Mouse (Mus musculus) intestine, embryonic 15.5 days (tissue): ENCODE data around the gene Sh3pxd2a. TPM values are rescaled to one million over a fixed set of nuclear protein-coding genes. Genes with fewer than 3 reads are reported as not detected.

ENCODE experiments used
- ATAC-seq: fragments of 200-750 bp; cut with Nextera tagmentation; 2 replicates; pipeline ENCODE4 v1.8.0; 2017; ENCODE audit warnings: moderate TSS enrichment, moderate library complexity
- H3K27ac ChIP-seq: fragments of 300-500 bp; sonication (generic); 2 replicates; pipeline ENCODE4 v1.5.1; 2015; ENCODE audit warnings: mild to moderate bottlenecking, inconsistent platforms
- H3K27me3 ChIP-seq: fragments of 300-500 bp; sonication (generic); replicated peaks from 2 replicates; pipeline ENCODE4 v1.6.1; 2015; ENCODE audit warnings: inconsistent platforms
- H3K36me3 ChIP-seq: fragments of 300-500 bp; sonication (generic); 2 replicates; pipeline ENCODE4 v1.6.1; 2015; ENCODE audit warnings: inconsistent platforms
- H3K4me1 ChIP-seq: fragments of 300-500 bp; sonication (generic); replicated peaks from 2 replicates; pipeline ENCODE4 v1.6.1; 2015; ENCODE audit warnings: inconsistent platforms
- H3K4me2 ChIP-seq: fragments of 300-500 bp; sonication (generic); replicated peaks from 2 replicates; pipeline ENCODE4 v1.6.1; 2015; ENCODE audit warnings: mild to moderate bottlenecking, inconsistent platforms
- H3K4me3 ChIP-seq: fragments of 300-500 bp; sonication (generic); replicated peaks from 2 replicates; pipeline ENCODE4 v1.5.1; 2015; ENCODE audit warnings: inconsistent platforms
- H3K9ac ChIP-seq: fragments of 300-500 bp; sonication (generic); 2 replicates; pipeline ENCODE4 v1.6.1; 2015; ENCODE audit warnings: inconsistent platforms
- H3K9me3 ChIP-seq: fragments of 300-500 bp; sonication (generic); 2 replicates; pipeline ENCODE4 v1.6.1; 2016; ENCODE audit warnings: inconsistent platforms
- WGBS: fragments of 180-500 bp; shearing (Covaris S2); methylation state at CpG from one replicate; pipeline ENCODE4 v1.1.7; 2015; 5-methylcytosine and 5-hydroxymethylcytosine counted together
- polyA plus RNA-seq: library from polyadenylated mRNA; unstranded; fragments of >200 nt; fragmentation: Nextera tagmentation; extraction: Ambion mirVana; gene quantifications from 2 replicates; pipeline ENCODE4 v1.2.1, GENCODE M21; 2015

Gene Sh3pxd2a
- polyA plus RNA-seq, 1 experiment from 2014 or later = 5.0 TPM

- H3K4me1 ChIP-seq = peaks cover 6% of the 10 kb centered on the region; the same call in 1 of the 2 replicates
- 83% methylated on average over 9 of the region's 9 CpGs for WGBS
- ATAC-seq = no peak
- no peak overlapping the region for H3K9ac ChIP-seq
- no peaks in the 10 kb centered on the region for H3K36me3 ChIP-seq
- no peaks in the 10 kb centered on the region for H3K27me3 ChIP-seq
- H3K4me2 ChIP-seq = no peak overlapping the region
- H3K27ac ChIP-seq = no peak overlapping the region
- H3K4me3 ChIP-seq = no peak overlapping the region
- no peaks in the 10 kb centered on the region for H3K9me3 ChIP-seq
Observed at GRCm38 (mm10) chr19:47487572-47487971, 23.4 kb upstream of the Sh3pxd2a start.

GRCm38 (mm10) chr19:47485997-47486566, 21.9 kb upstream of the Sh3pxd2a start:
- Histone ChIP-seq H3K9ac (no peak overlapping the region), H3K36me3 (no peaks in the 10 kb centered on the region), H3K4me3 (no peak overlapping the region), H3K4me1 (peaks cover 4% of the 10 kb centered on the region; the same call in 1 of the 2 replicates), H3K27ac (peak overlapping the region; percentile 61), H3K9me3 (no peaks in the 10 kb centered on the region), H3K4me2 (peak overlapping the region; percentile 46), H3K27me3 (no peaks in the 10 kb centered on the region)
- 24% methylated on average over 9 of the region's 9 CpGs for WGBS
- ATAC-seq = peak; percentile 75

- H3K4me1 ChIP-seq = peaks cover 4% of the 10 kb centered on the region; the same call in 1 of the 2 replicates
- no peak overlapping the region for H3K4me3 ChIP-seq
- no peaks in the 10 kb centered on the region for H3K27me3 ChIP-seq
- ATAC-seq = no peak
- no peaks in the 10 kb centered on the region for H3K9me3 ChIP-seq
- no peak overlapping the region for H3K27ac ChIP-seq
- H3K4me2 ChIP-seq = no peak overlapping the region
- no peaks in the 10 kb centered on the region for H3K36me3 ChIP-seq
- H3K9ac ChIP-seq = no peak overlapping the region
- 82% methylated on average over 3 of the region's 3 CpGs for WGBS
Observed at GRCm38 (mm10) chr19:47484110-47484509, 19.9 kb upstream of the Sh3pxd2a start.

- no peaks in the 10 kb centered on the region for H3K36me3 ChIP-seq
- no peak overlapping the region for H3K9ac ChIP-seq
- H3K4me1 ChIP-seq = peaks cover 4% of the 10 kb centered on the region; the same call in 1 of the 2 replicates
- no peaks in the 10 kb centered on the region for H3K9me3 ChIP-seq
- no peak overlapping the region for H3K4me2 ChIP-seq
- WGBS = 50% methylated on average over 3 of the region's 3 CpGs
- ATAC-seq = no peak
- H3K27ac ChIP-seq = no peak overlapping the region
- no peaks in the 10 kb centered on the region for H3K27me3 ChIP-seq
- no peak overlapping the region for H3K4me3 ChIP-seq
Observed at GRCm38 (mm10) chr19:47483346-47483745, 19.1 kb upstream of the Sh3pxd2a start.

- WGBS = 75% methylated on average over 3 of the region's 3 CpGs
- Histone ChIP-seq H3K27me3 (no peaks in the 10 kb centered on the region), H3K4me1 (0 out of 2 replicates have a peak, but pooled peaks cover 4% of the 10 kb centered on the region), H3K4me2 (no peak overlapping the region), H3K36me3 (no peaks in the 10 kb centered on the region), H3K9ac (no peak overlapping the region), H3K27ac (no peak overlapping the region), H3K9me3 (no peaks in the 10 kb centered on the region), H3K4me3 (no peak overlapping the region)
- ATAC-seq = no peak
Observed at GRCm38 (mm10) chr19:47473453-47473852, 9.3 kb upstream of the Sh3pxd2a start.

- Histone ChIP-seq H3K4me1 (0 out of 2 replicates have a peak, but pooled peaks cover 4% of the 10 kb centered on the region), H3K4me2 (no peak overlapping the region), H3K36me3 (no peaks in the 10 kb centered on the region), H3K9ac (no peak overlapping the region), H3K9me3 (no peaks in the 10 kb centered on the region), H3K27ac (no peak overlapping the region), H3K4me3 (no peak overlapping the region), H3K27me3 (no peaks in the 10 kb centered on the region)
- peak; percentile 71 for ATAC-seq
- 39% methylated on average over 15 of the region's 15 CpGs for WGBS
Observed at GRCm38 (mm10) chr19:47472881-47473400, 8.7 kb upstream of the Sh3pxd2a start.

- H3K27ac ChIP-seq = no peak overlapping the region
- H3K4me1 ChIP-seq = 0 out of 2 replicates have a peak, but pooled peaks cover 4% of the 10 kb centered on the region
- no peak overlapping the region for H3K4me3 ChIP-seq
- H3K4me2 ChIP-seq = no peak overlapping the region
- H3K27me3 ChIP-seq = no peaks in the 10 kb centered on the region
- WGBS = 71% methylated on average over 4 of the region's 4 CpGs
- ATAC-seq = no peak
- H3K9ac ChIP-seq = no peak overlapping the region
- H3K9me3 ChIP-seq = no peaks in the 10 kb centered on the region
- H3K36me3 ChIP-seq = no peaks in the 10 kb centered on the region
Observed at GRCm38 (mm10) chr19:47471808-47472207, 7.6 kb upstream of the Sh3pxd2a start.

- no peak overlapping the region for H3K27ac ChIP-seq
- no peak for ATAC-seq
- H3K27me3 ChIP-seq = no peaks in the 10 kb centered on the region
- H3K4me1 ChIP-seq = 0 out of 2 replicates have a peak, but pooled peaks cover 7% of the 10 kb centered on the region
- H3K9me3 ChIP-seq = no peaks in the 10 kb centered on the region
- no peak overlapping the region for H3K4me2 ChIP-seq
- H3K4me3 ChIP-seq = no peak overlapping the region
- no peaks in the 10 kb centered on the region for H3K36me3 ChIP-seq
- WGBS = 64% methylated on average over 3 of the region's 3 CpGs
- H3K9ac ChIP-seq = no peak overlapping the region
Observed at GRCm38 (mm10) chr19:47468750-47469149, 4.5 kb upstream of the Sh3pxd2a start.

- no peak for ATAC-seq
- Histone ChIP-seq H3K9ac (no peak overlapping the region), H3K27ac (no peak overlapping the region), H3K9me3 (no peaks in the 10 kb centered on the region), H3K4me3 (no peak overlapping the region), H3K27me3 (no peaks in the 10 kb centered on the region), H3K4me1 (peaks cover 10% of the 10 kb centered on the region), H3K36me3 (no peaks in the 10 kb centered on the region), H3K4me2 (no peak overlapping the region)
- 76% methylated on average over 8 of the region's 8 CpGs for WGBS
Observed at GRCm38 (mm10) chr19:47466775-47467174, 2.6 kb upstream of the Sh3pxd2a start.

- H3K27ac ChIP-seq = 0 out of 2 replicates have a peak overlapping the region, but pooled peaks have one; percentile 9
- no peaks in the 10 kb centered on the region for H3K27me3 ChIP-seq
- no peak overlapping the region for H3K9ac ChIP-seq
- no peak overlapping the region for H3K4me2 ChIP-seq
- 69% methylated on average over 9 of the region's 9 CpGs for WGBS
- H3K36me3 ChIP-seq = no peaks in the 10 kb centered on the region
- peaks cover 22% of the 10 kb centered on the region for H3K4me1 ChIP-seq
- H3K4me3 ChIP-seq = no peak overlapping the region
- ATAC-seq = no peak
- H3K9me3 ChIP-seq = no peaks in the 10 kb centered on the region
Observed at GRCm38 (mm10) chr19:47465467-47465866, 1.3 kb upstream of the Sh3pxd2a start.

- no peaks in the 10 kb centered on the region for H3K36me3 ChIP-seq
- peak overlapping the region; percentile 88 for H3K4me2 ChIP-seq
- H3K27me3 ChIP-seq = no peaks in the 10 kb centered on the region
- no peaks in the 10 kb centered on the region for H3K9me3 ChIP-seq
- H3K4me3 ChIP-seq = peak overlapping the region; percentile 87
- H3K4me1 ChIP-seq = peaks cover 37% of the 10 kb centered on the region
- H3K27ac ChIP-seq = peak overlapping the region; percentile 92
- H3K9ac ChIP-seq = peak overlapping the region; percentile 92
- peak; percentile 73 for ATAC-seq
- whole genome bisulfite sequencing = under 1% methylated on average over 46 of the region's 46 CpGs
Observed at GRCm38 (mm10) chr19:47463636-47464303, 431 bp downstream of the Sh3pxd2a start.

GRCm38 (mm10) chr19:47463206-47463605, 995 bp downstream of the Sh3pxd2a start:
- peak overlapping the region; percentile 87 for H3K4me3 ChIP-seq
- peaks cover 42% of the 10 kb centered on the region for H3K4me1 ChIP-seq
- no peaks in the 10 kb centered on the region for H3K27me3 ChIP-seq
- 2% methylated on average over 13 of the region's 13 CpGs for WGBS
- no peak for ATAC-seq
- H3K4me2 ChIP-seq = peak overlapping the region; percentile 88
- H3K27ac ChIP-seq = peak overlapping the region; percentile 92
- H3K36me3 ChIP-seq = no peaks in the 10 kb centered on the region
- H3K9me3 ChIP-seq = no peaks in the 10 kb centered on the region
- H3K9ac ChIP-seq = peak overlapping the region; percentile 92
